Mouse (Mus musculus) ES-E14 (cell line): ENCODE data around the gene Tex14. TPM values are rescaled to one million over a fixed set of nuclear protein-coding genes. Genes with fewer than 3 reads are reported as not detected.
"Not testable (repeated sequence)": the region's sequence is repeated elsewhere in the genome, so short reads cannot be mapped to it uniquely, and the experiment has no call there.

Source experiments
- DNase-seq: peaks from one replicate; pipeline ENCODE4 v3.0.0-alpha.2; 2013; ENCODE audit warnings: low read depth, low spot score
- H3K27ac ChIP-seq: 2 replicates; pipeline ENCODE4 v1.5.1; 2012; ENCODE audit warnings: low read depth, mild to moderate bottlenecking, low read length, moderate library complexity, mixed read lengths; ENCODE audit not compliant: poor library complexity, insufficient read depth, severe bottlenecking
- H3K36me3 ChIP-seq: 2 replicates; pipeline ENCODE4 v1.6.1; 2012; ENCODE audit warnings: mild to moderate bottlenecking, low read length, moderate library complexity, mixed read lengths; ENCODE audit not compliant: control insufficient read depth, poor library complexity, insufficient read depth, severe bottlenecking
- H3K4me1 ChIP-seq, 2 experiments: fragments of 150-350 bp in 1 of 2; sonication (generic) in 1 of 2; 2 replicates each; pipeline ENCODE4 v1.6.1; 2012; ENCODE audit warnings: low read length in 2 of 2, mild to moderate bottlenecking in 1 of 2, mixed read lengths in 1 of 2; ENCODE audit not compliant: control insufficient read depth in 2 of 2, insufficient read depth in 2 of 2, poor library complexity in 1 of 2
- H3K4me3 ChIP-seq, 2 experiments: fragments of 150-350 bp in 1 of 2; sonication (generic) in 1 of 2; 2 replicates each; pipeline ENCODE4 v1.5.1; 2012; ENCODE audit warnings: low read length in 2 of 2, low read depth in 1 of 2, mild to moderate bottlenecking in 1 of 2, mixed read lengths in 1 of 2; ENCODE audit not compliant: insufficient read depth in 1 of 2, poor library complexity in 1 of 2, severe bottlenecking in 1 of 2
- H3K9ac ChIP-seq: 2 replicates; pipeline ENCODE4 v1.6.1; 2012; ENCODE audit warnings: low read depth, mild to moderate bottlenecking, low read length, mixed read lengths; ENCODE audit not compliant: poor library complexity, insufficient read depth, severe bottlenecking
- H3K9me3 ChIP-seq: fragments of 150-350 bp; sonication (generic); 2 replicates; pipeline ENCODE4 v1.6.1; 2012; ENCODE audit warnings: low read depth, mild to moderate bottlenecking, low read length; ENCODE audit not compliant: control insufficient read depth, insufficient read depth
- CHD2 ChIP-seq: IDR thresholded peaks from 2 replicates; pipeline ENCODE4 v1.6.1; 2014; ENCODE audit warnings: mild to moderate bottlenecking, low read depth, low read length, inconsistent platforms
- HCFC1 ChIP-seq: IDR thresholded peaks from 2 replicates; pipeline ENCODE4 v1.6.1; 2012; ENCODE audit warnings: low read length, inconsistent platforms, borderline replicate concordance; ENCODE audit not compliant: insufficient read depth
- MAFK ChIP-seq: IDR thresholded peaks from 2 replicates; pipeline ENCODE4 v1.6.1; 2014; ENCODE audit warnings: mild to moderate bottlenecking, low read depth, low read length, inconsistent platforms; ENCODE audit not compliant: insufficient read depth
- ZC3H11A ChIP-seq: IDR thresholded peaks from 2 replicates; pipeline ENCODE4 v1.6.1; 2012; ENCODE audit warnings: low read depth, mild to moderate bottlenecking, inconsistent platforms, low read length, borderline replicate concordance
- ZNF384 ChIP-seq: IDR thresholded peaks from 2 replicates; pipeline ENCODE4 v1.6.1; 2012; ENCODE audit warnings: low read depth, low read length, inconsistent platforms
- in situ Hi-C, 2 experiments: fragments of 600-800 bp; cut with MboI; formaldehyde crosslinking; loops; one replicate each; pipeline ENCODE4 v1.15.1; 2025; ENCODE audit warnings: low sequenced_read_pairs in 2 of 2, inconsistent platforms in 1 of 2; ENCODE audit not compliant: unreplicated experiment in 2 of 2
- total RNA-seq: library from RNA; depleted of rRNA; stranded (reverse); fragments of 300-350 nt; gene quantifications from 2 replicates; pipeline ENCODE4 v1.2.3, GENCODE M21; 2012

Gene Tex14
- total RNA-seq, 1 experiment = 11.4 TPM

DNA sequence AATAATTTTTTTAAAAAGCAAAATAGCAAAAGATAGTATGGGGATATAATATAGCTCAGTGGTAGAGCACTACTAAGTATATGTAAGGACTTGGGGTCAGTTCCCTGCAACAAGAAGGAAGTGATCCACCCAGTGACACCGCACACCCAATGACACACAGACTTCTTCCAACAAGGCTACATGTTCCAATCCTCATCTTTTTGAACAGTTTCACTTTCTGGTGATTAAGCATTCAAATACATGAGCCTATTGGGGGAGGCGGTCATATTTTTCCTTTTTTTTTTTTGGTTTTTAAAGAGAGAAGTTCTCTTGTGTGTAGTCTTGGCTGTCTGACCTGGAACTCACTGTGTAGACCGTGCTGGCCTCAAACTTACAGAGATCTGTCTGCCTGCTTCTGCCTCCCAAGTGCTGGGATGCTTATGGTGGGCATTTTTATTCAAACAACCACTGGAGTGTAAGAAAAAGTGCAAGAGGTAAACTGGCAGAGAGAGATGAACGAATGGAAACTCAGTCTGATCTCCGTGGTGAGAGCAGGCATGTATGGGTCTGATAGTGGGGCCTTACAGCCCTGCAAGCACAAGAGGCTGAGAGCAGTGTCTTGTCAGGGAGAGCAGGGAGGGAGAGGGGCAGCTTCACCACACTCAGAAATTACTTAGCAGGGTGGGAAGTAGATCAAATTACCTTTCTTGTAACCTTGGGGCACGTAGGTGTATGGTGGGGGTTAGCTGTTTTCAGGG is 28.2 kb downstream of the Tex14 start:
- no peak overlapping the region for H3K4me3 ChIP-seq
- 0 out of 4 replicates have a peak, but pooled peaks cover 0 to 2% of the 10 kb centered on the region in 2 experiments for H3K4me1 ChIP-seq
- DNase-seq = no peak
- H3K27ac ChIP-seq = no peak overlapping the region
- in situ Hi-C loops = no loop called here
- no peak for TF ChIP-seq HCFC1
- no peak for TF ChIP-seq MAFK
- no peak for TF ChIP-seq ZNF384
- TF ChIP-seq CHD2 = no peak
- TF ChIP-seq ZC3H11A = no peak
- H3K9me3 ChIP-seq = no peaks in the 10 kb centered on the region
- H3K9ac ChIP-seq = no peak overlapping the region; the same call in 1 of the 2 replicates
- H3K36me3 ChIP-seq = no peaks in the 10 kb centered on the region

DNA sequence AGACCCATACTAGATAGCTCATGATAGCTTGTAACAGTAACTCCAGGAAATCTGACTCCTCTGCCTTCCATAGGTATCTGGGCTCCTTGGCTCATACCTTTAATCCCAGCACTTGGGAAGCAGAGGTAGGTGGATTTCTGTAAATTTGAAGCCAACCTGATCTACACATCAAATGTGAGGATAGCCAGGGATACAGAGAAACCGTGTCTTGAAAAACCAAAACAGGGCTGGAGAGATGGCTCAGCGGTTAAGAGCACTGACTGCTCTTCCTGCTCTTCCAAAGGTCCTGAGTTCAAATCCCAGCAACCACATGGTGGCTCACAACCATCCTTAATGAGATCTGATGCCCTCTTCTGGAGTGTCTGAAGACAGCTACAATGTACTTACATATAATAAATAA is 30.2 kb downstream of the Tex14 start:
- in situ Hi-C loops, DNase-seq, H3K4me1 ChIP-seq: not testable (repeated sequence)

DNA sequence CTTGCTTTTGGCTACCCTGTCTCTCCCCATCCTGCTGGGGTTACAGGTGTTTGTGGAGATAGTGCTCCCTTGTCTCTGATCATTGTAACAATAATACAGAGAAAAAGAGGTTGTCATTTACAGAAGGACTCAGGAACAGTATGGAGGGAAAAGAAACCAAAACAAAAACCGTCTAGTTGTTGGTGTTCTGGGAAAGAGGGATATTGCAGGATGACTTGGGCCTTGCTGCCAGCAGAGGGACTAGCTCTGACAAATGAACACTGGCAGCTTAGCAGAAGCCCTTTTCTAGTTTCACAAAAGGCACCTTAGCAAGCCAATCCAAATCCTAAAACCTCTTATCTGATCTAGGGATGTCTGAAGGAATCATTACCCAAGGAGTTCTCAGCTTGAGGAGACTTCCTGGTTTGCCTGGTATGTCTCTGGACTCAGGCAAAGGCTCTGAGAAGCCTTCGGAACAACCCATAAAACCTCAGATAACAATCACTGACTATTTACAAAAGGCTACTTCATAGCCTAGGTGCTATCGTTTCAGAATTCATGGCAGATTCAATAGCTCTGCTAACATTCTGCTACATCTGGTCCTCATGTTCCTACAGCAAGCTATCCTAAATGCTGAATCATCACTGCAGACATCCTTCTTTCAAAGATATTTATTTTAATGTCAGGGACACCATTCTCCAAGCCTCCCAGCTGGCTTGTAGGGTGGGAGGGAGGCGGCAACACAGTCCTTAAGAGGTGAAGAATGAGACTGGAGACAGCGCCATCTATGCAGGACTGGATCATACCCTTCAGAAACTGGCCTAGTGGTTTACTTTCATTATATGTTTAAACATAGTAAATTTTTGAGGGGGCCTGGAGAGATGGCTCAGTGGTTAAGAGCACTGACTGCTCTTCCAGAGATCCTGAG is 31.7 kb downstream of the Tex14 start:
- no peaks in the 10 kb centered on the region; the same call in 1 of the 2 replicates for H3K36me3 ChIP-seq
- no peaks in the 10 kb centered on the region for H3K9me3 ChIP-seq
- DNase-seq = no peak
- in situ Hi-C loops = no loop called here
- TF ChIP-seq CHD2 (no peak), HCFC1 (no peak), ZC3H11A (no peak), ZNF384 (no peak), MAFK (no peak)
- 0 out of 4 replicates have a peak, but pooled peaks cover 0 to 2% of the 10 kb centered on the region in 2 experiments for H3K4me1 ChIP-seq
- H3K9ac ChIP-seq = no peak overlapping the region
- H3K4me3 ChIP-seq = no peak overlapping the region
- H3K27ac ChIP-seq = no peak overlapping the region

More for the DNA sequence above, 30.2 kb downstream of the Tex14 start:
- H3K4me3 ChIP-seq, H3K36me3 ChIP-seq, H3K9me3 ChIP-seq, H3K9ac ChIP-seq, H3K27ac ChIP-seq: not testable (repeated sequence)

DNA sequence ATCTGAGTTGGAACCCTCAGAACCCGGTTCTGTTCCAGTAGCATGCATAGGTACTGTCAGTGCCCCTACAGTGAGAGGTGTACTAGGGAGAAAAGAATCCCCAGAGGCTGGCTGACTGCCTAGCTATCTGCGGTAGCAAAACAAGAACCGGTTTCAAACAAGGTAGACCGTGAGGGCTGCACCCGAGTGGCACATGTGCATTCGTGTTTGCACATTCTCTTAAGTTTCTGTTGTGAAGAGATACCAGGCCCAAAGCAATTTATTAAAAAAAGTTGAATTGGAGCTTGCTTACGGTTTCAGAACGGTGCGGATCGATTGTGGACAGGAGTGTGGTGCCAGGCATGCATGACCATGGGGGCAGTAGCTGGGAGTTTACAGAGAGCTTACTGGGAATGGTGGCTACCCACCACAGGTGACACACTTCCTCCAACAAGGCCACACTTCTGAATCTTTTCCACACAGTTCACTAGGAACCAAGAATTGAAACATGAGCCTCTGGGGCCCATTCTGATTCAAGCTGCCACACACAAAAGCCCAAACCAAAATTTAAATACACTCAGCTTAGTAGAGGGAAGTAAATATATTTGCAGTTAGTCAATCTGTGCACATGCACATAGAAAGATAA is 35.0 kb downstream of the Tex14 start:
- Histone ChIP-seq H3K4me1 (no peaks in the 10 kb centered on the region), H3K27ac (no peak overlapping the region), H3K36me3 (no peaks in the 10 kb centered on the region; the same call in 1 of the 2 replicates), H3K9me3 (no peaks in the 10 kb centered on the region), H3K4me3 (no peak overlapping the region), H3K9ac (no peak overlapping the region)
- in situ Hi-C loops = no loop called here
- TF ChIP-seq CHD2 (no peak), ZC3H11A (no peak)
- DNase-seq = no peak

DNA sequence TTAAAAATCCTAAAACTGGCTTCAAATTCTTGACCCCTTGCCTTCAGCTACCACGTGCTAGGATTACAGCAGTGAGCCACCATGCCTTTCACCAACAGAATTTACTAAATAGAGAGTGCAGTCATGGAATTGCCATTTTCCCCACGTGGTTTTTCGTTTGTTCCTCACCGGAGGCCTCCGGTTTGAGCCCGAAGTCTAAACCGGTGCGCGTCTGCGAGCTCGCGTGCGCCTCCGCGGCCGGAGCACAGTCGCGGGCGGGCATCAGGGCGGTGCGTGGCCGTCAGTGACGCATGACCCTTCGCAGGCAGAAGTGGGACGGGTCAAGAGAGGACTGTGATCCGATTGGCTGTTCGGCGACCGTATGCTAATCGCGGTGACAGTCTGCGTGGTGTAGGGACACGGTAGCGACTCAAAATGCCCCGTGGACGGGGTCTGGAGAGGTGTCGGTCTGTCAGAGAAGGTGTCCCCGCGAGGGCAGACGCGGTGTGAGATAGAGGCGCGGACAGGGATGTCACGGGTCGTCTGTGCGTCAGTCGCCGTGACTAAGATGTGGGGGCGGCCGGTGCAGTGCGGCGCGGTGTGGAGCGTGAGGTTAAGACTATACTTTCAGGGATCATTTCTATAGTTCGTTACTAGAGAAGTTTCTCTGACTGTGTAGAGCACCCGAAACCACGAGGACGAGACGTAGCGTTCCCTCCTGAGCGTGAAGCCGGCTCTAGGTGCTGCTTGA is 37.9 kb downstream of the Tex14 start:
- H3K36me3 ChIP-seq, DNase-seq, H3K9me3 ChIP-seq, in situ Hi-C loops, H3K4me1 ChIP-seq, H3K27ac ChIP-seq: not testable (repeated sequence)
- H3K4me3 ChIP-seq = peak overlapping the region; percentile 18 to 38; a peak in 2 of 4 replicates
- peak overlapping the region; percentile 76 for H3K9ac ChIP-seq
